ENCODE assay signal across 19 mouse cellular contexts in genomic region chr9:41498326-41498725, GRCm38 (mm10).
DNase-seq lines count a peak whose midpoint lies in the region; ATAC-seq and TF ChIP-seq lines count a peak whose summit lies in the region.
"Had no signal": no experiment of that assay in that cellular context is flagged by ENCODE, and none has a peak within 500 bp of the region (broad histone marks: within the 10 kb centered on the region; RNA-seq: fewer than 3 reads in every experiment).

No protein-coding gene starts in this region.

- 57% methylated on average over 5 of the region's 5 CpGs for WGBS in embryonic facial prominence, embryonic 14.5 days
- WGBS in midbrain, embryonic 15.5 days, result 88% methylated on average over 5 of the region's 5 CpGs

- H3K9ac ChIP-seq in embryonic facial prominence, embryonic 14.5 days (ENCODE audit: low read depth, low read length), result no peak overlapping the region
- no peak overlapping the region for H3K9ac ChIP-seq in midbrain, embryonic 15.5 days
- H3K9ac ChIP-seq: lung, embryonic 14.5 days; neural tube, embryonic 13.5 days had no signal

- peaks cover 15% of the 10 kb centered on the region for H3K36me3 ChIP-seq in embryonic facial prominence, embryonic 14.5 days (ENCODE audit: control insufficient read depth, insufficient read depth, low read length)
- H3K36me3 ChIP-seq in midbrain, embryonic 15.5 days (replicated peaks), result no peaks in the 10 kb centered on the region

- H3K4me3 ChIP-seq in gastrocnemius, adult 2 months, result no peak overlapping the region
- no peak overlapping the region for H3K4me3 ChIP-seq in embryonic facial prominence, embryonic 14.5 days (ENCODE audit: low read depth, low read length)
- no peak overlapping the region for H3K4me3 ChIP-seq in midbrain, embryonic 15.5 days
- H3K4me3 ChIP-seq: forebrain, embryonic 10.5 days; heart, adult 2 months; neural tube, embryonic 13.5 days had no signal

- H3K27me3 ChIP-seq in embryonic facial prominence, embryonic 14.5 days (replicated peaks; ENCODE audit: control insufficient read depth, insufficient read depth, low read length), result no peaks in the 10 kb centered on the region
- H3K27me3 ChIP-seq in midbrain, embryonic 15.5 days (replicated peaks), result no peaks in the 10 kb centered on the region
- H3K27me3 ChIP-seq: CH12.LX; neural tube, embryonic 13.5 days; Patski had no signal

- H3K27ac ChIP-seq in gastrocnemius, adult 2 months, result peak overlapping the region; percentile 80
- H3K27ac ChIP-seq in embryonic facial prominence, embryonic 14.5 days (replicated peaks; ENCODE audit: low read depth, low read length), result no peak overlapping the region
- no peak overlapping the region for H3K27ac ChIP-seq in midbrain, embryonic 15.5 days
- H3K27ac ChIP-seq: forebrain, embryonic 10.5 days; heart, adult 2 months; hindbrain, postnatal 0 days; neural tube, embryonic 13.5 days had no signal

- no peak overlapping the region for H3K4me2 ChIP-seq in embryonic facial prominence, embryonic 14.5 days (ENCODE audit: low read depth, low read length)
- no peak overlapping the region for H3K4me2 ChIP-seq in midbrain, embryonic 15.5 days
- H3K4me2 ChIP-seq: lung, embryonic 14.5 days; neural tube, embryonic 13.5 days had no signal

- TF ChIP-seq CTCF in gastrocnemius, adult 2 months (IDR thresholded peaks at IDR 0.05), result no peak

- no peaks in the 10 kb centered on the region for H3K9me3 ChIP-seq in embryonic facial prominence, embryonic 14.5 days (ENCODE audit: control insufficient read depth, low read length)
- H3K9me3 ChIP-seq in midbrain, embryonic 15.5 days, result no peaks in the 10 kb centered on the region
- H3K9me3 ChIP-seq: forebrain, embryonic 10.5 days; neural tube, embryonic 13.5 days had no signal

- DNase-seq in gastrocnemius, adult 2 months, result peak; percentile 66
- DNase-seq in gastrocnemius, postnatal 36 days, result no peak
- peak; percentile 44 for DNase-seq in NIH3T3 (ENCODE audit: low read depth)
- DNase-seq in embryonic facial prominence, embryonic 14.5 days (ENCODE audit: low spot score), result peak; percentile 83
- peak; percentile 39 to 45 for DNase-seq in left cerebral cortex, postnatal 36 days (ENCODE audit: low spot score in 2 of 2)
- DNase-seq in heart, postnatal 25 days (ENCODE audit: low spot score), result no peak
- DNase-seq: cerebellum, adult 8-10 months; heart, adult 2 months; heart, postnatal 10 days; kidney, adult 8-10 months; liver; lung, embryonic 14.5 days; thymus, adult 18-20 months had no signal

- ATAC-seq in embryonic facial prominence, embryonic 14.5 days (ENCODE audit: low read depth), result no peak
- ATAC-seq in midbrain, embryonic 15.5 days (replicated peaks), result no peak
- ATAC-seq: hindbrain, postnatal 0 days; Patski had no signal

- intact Hi-C loops in gastrocnemius, adult 2 months (cut with DNase I), result no loop called here
- intact Hi-C loops in gastrocnemius, postnatal 36 days (cut with DNase I), result no loop called here
- intact Hi-C loops in left cerebral cortex, postnatal 36 days (cut with DNase I), result no loop called here
- intact Hi-C loops in heart, postnatal 25 days (cut with DNase I), result no loop called here

- H3K4me1 ChIP-seq in embryonic facial prominence, embryonic 14.5 days (ENCODE audit: control insufficient read depth, insufficient read depth, low read length), result 0 out of 2 replicates have a peak, but pooled peaks cover 2% of the 10 kb centered on the region
- H3K4me1 ChIP-seq in midbrain, embryonic 15.5 days, result no peaks in the 10 kb centered on the region
- H3K4me1 ChIP-seq: forebrain, embryonic 10.5 days had no signal

Comparison
In these comparisons a context has a peak if more than half of its experiments do, and no peak if none do; other contexts are left out.
1. DNase-seq: peak in gastrocnemius, adult 2 months (single experiment), NIH3T3 (single experiment), embryonic facial prominence, embryonic 14.5 days (single experiment) and left cerebral cortex, postnatal 36 days (2 of 2); none in gastrocnemius, postnatal 36 days (0 of 2) and heart, postnatal 25 days (single experiment).